ENCODE assay signal across 8 mouse cellular contexts in the genomic region with DNA sequence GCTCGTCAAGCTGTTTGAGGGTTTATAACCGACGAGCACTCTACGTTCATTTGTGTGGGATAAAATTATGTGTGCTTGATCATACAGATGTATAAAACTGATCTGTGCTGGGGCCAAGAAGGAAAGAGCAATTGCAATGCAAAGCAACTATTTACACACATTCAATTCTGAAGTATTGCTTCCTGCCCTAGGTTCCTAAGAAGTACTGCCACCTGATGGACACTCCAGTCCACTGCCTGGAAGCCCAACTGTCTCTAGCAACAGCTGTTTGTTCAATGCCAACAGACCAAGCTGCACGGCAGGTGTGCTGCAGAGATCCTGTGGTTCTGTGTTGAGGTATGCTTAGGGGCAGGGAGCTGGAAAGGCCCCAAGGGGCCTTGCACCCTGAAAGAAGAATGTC.
DNase-seq lines count a peak whose midpoint lies in the region; ATAC-seq lines count a peak whose summit lies in the region.

No protein-coding gene starts in this region.

- WGBS in forebrain, embryonic 14.5 days: 76% methylated on average over 5 of the region's 5 CpGs
- WGBS in forebrain, embryonic 11.5 days: 74% methylated on average over 5 of the region's 5 CpGs

- no peaks in the 10 kb centered on the region for H3K4me1 ChIP-seq in forebrain, embryonic 14.5 days (ENCODE audit: control insufficient read depth, insufficient read depth, low read length)
- no peaks in the 10 kb centered on the region for H3K4me1 ChIP-seq in forebrain, embryonic 11.5 days (replicated peaks; ENCODE audit: control insufficient read depth, insufficient read depth, low read length)

- no peak overlapping the region for H3K9ac ChIP-seq in forebrain, embryonic 14.5 days (ENCODE audit: low read length)
- H3K9ac ChIP-seq in forebrain, embryonic 11.5 days (ENCODE audit: low read length): no peak overlapping the region

- H3K4me3 ChIP-seq in forebrain, embryonic 14.5 days (ENCODE audit: low read depth, low read length): no peak overlapping the region
- H3K4me3 ChIP-seq in forebrain, embryonic 11.5 days (ENCODE audit: low read depth, low read length): no peak overlapping the region

- no peak overlapping the region for H3K4me2 ChIP-seq in forebrain, embryonic 14.5 days (ENCODE audit: low read length)
- no peak overlapping the region for H3K4me2 ChIP-seq in forebrain, embryonic 11.5 days (ENCODE audit: low read depth, low read length, severe bottlenecking)

- 0 out of 2 replicates have a peak, but pooled peaks cover 6% of the 10 kb centered on the region for H3K36me3 ChIP-seq in forebrain, embryonic 14.5 days (ENCODE audit: control insufficient read depth, insufficient read depth, low read length)
- no peaks in the 10 kb centered on the region for H3K36me3 ChIP-seq in forebrain, embryonic 11.5 days (ENCODE audit: control insufficient read depth, insufficient read depth, low read length)

- H3K27me3 ChIP-seq in forebrain, embryonic 14.5 days (replicated peaks; ENCODE audit: control insufficient read depth, insufficient read depth, low read length): no peaks in the 10 kb centered on the region
- no peaks in the 10 kb centered on the region for H3K27me3 ChIP-seq in forebrain, embryonic 11.5 days (ENCODE audit: control insufficient read depth, insufficient read depth, low read length)

- H3K27ac ChIP-seq in forebrain, embryonic 14.5 days (ENCODE audit: low read depth, low read length): no peak overlapping the region
- no peak overlapping the region for H3K27ac ChIP-seq in forebrain, embryonic 11.5 days (ENCODE audit: low read depth, low read length)

- ATAC-seq in forebrain, embryonic 14.5 days: no peak
- no peak for ATAC-seq in forebrain, embryonic 11.5 days (replicated peaks; ENCODE audit: low FRiP score)

- peak; percentile 33 for DNase-seq in forebrain, embryonic 14.5 days (ENCODE audit: low spot score)
- DNase-seq in forebrain, embryonic 11.5 days (ENCODE audit: low spot score): no peak
- peak; percentile 59 for DNase-seq in urinary bladder, postnatal 14 days (ENCODE audit: low spot score)
- no peak for DNase-seq in urinary bladder, postnatal 10 days (ENCODE audit: low spot score)
- peak; percentile 52 for DNase-seq in induced T-regulatory cell, adult 2 months (ENCODE audit: low read depth)
- peak; percentile 36 to 59 for DNase-seq in lung, postnatal 4 days
- DNase-seq in right cerebral cortex, postnatal 36 days (ENCODE audit: low spot score in 2 of 2): no peak
- no peak for DNase-seq in layer of hippocampus, postnatal 14 days (ENCODE audit: low spot score in 2 of 2)

- no peaks in the 10 kb centered on the region for H3K9me3 ChIP-seq in forebrain, embryonic 14.5 days (replicated peaks; ENCODE audit: control insufficient read depth, low read length)
- no peaks in the 10 kb centered on the region for H3K9me3 ChIP-seq in forebrain, embryonic 11.5 days (ENCODE audit: control insufficient read depth, low read length)

Comparison
In these comparisons a context has a peak if more than half of its experiments do, and no peak if none do; other contexts are left out.
1. DNase-seq: peak in forebrain, embryonic 14.5 days (single experiment), urinary bladder, postnatal 14 days (single experiment), induced T-regulatory cell, adult 2 months (single experiment) and lung, postnatal 4 days (2 of 2); none in forebrain, embryonic 11.5 days (single experiment), urinary bladder, postnatal 10 days (single experiment), right cerebral cortex, postnatal 36 days (0 of 2) and layer of hippocampus, postnatal 14 days (0 of 2).